Mouse (Mus musculus): ENCODE measurements around the gene Pbx1.

DNA sequence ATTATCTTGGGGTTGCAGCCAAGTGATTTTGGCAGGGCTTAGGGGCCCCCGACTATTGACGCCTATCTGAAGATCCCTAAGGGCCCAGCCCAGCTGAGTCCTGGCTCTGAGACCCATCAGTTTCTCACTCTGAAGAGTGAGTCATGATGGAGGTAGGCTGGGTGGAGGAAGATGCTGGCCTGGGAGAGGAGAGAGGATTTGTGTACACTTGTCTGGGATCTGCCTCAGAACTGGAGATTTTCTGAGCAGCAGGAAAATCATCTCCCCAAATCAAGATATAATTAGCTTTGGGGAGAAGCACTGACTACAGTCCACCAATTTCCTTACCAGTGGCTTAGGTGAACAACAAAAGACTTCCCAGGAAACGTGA, 103.8 kb downstream of the Pbx1 start:
- TF ChIP-seq EP300 (IDR thresholded peaks at IDR 0.05; ENCODE audit: low read depth) (no peak), CTCF (IDR thresholded peaks at IDR 0.05; ENCODE audit: low read depth) (no peak)
